Mouse (Mus musculus) mouse embryonic stem cell (cell line): ENCODE data around the gene Aldh16a1.
"Not testable (repeated sequence)": the region's sequence is repeated elsewhere in the genome, so short reads cannot be mapped to it uniquely, and the experiment has no call there.

Experiments
- in situ Hi-C, 2 experiments: fragments of 300-500 bp; cut with MboI; formaldehyde crosslinking; loops; 1 replicate in 1 of 2; 3 replicates in 1 of 2; pipeline ENCODE4 v1.14.3; 2019 to 2020; ENCODE audit warnings: low sequenced_read_pairs in 2 of 2, low pct_unique_long_range_greater_than_20kb in 1 of 2, mixed read lengths in 1 of 2; ENCODE audit not compliant: unreplicated experiment in 1 of 2

Gene Aldh16a1

GRCm38 (mm10) chr7:45125649-45126048 lies 28.7 kb downstream of the Aldh16a1 start:
- in situ Hi-C loops = not testable (repeated sequence)

GRCm38 (mm10) chr7:45125144-45125600 lies 29.2 kb downstream of the Aldh16a1 start:
- in situ Hi-C loops = no loop called here

DNA sequence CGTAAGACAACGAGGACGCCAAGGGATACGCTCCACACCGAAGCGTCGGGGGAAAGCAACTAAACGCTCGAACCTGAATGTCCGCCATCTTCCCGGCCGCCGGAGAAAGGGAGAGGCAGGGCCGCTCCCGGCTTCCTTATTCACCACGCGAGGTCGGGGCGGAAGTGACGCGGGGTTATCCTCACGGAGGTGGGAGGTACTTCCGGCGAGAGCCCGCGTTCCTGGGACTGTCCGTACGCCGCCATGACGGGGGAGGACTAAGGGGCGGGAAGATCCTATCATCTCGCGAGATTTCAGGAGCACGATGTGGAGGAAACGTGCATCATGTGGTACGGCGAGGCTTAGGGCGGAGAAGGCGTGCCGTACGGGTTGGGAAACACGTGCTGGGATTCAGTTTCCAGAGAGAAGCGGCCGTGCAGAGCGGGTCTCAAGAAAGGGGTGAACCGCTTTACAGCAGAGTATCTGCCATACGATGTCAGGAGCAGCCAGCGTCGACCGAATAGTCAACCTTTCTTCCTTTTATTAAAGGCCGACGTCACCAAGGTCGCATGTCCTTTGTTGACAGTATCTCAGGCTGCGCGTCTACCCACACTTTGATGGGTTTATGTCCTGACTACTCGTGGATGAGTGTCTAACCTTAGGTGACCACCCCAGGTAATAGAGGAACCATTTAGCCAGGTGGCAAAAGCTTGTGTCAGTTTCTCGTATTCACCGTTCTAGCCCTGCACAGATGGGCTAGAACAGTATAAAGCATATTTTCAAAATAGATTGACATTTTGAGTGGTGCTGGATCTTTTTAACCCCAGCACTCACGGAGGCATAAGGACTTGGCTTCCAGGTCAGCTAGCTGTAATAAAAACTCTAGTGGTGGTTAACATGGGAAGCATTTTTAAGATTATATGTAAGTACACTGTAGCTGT lies 29.9 kb downstream of the Aldh16a1 start, which contains the start of gene Rps11:
TSS of gene Rps11 (minus strand) at position 216 of the 920 bp plus-strand sequence.
- in situ Hi-C loops = no loop called here

DNA sequence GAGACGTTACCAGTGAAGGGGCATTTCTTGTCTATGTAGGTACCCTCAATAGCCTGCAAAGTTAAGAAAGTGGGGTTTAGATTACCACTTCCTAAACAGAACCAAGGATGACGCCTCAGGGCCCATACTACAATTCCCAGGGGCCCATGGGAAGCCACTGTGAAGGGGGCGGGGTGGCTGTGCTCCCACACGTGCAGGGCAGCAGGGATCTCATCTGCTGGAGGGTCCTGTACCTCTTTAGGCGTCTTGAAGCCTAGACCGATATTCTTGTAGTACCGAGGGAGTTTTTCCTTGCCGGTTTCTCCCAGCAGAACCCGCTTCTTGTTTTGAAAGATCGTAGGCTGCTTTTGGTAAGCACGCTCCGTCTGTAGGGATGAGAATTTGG lies 31.2 kb downstream of the Aldh16a1 start:
- in situ Hi-C loops = no loop called here

- in situ Hi-C loops = no loop called here
Measured at GRCm38 (mm10) chr7:45122561-45123185, 31.7 kb downstream of the Aldh16a1 start.

GRCm38 (mm10) chr7:45121966-45122365 lies 32.4 kb downstream of the Aldh16a1 start:
- in situ Hi-C loops = no loop called here

GRCm38 (mm10) chr7:45121404-45121803 lies 33.0 kb downstream of the Aldh16a1 start:
- in situ Hi-C loops = no loop called here

DNA sequence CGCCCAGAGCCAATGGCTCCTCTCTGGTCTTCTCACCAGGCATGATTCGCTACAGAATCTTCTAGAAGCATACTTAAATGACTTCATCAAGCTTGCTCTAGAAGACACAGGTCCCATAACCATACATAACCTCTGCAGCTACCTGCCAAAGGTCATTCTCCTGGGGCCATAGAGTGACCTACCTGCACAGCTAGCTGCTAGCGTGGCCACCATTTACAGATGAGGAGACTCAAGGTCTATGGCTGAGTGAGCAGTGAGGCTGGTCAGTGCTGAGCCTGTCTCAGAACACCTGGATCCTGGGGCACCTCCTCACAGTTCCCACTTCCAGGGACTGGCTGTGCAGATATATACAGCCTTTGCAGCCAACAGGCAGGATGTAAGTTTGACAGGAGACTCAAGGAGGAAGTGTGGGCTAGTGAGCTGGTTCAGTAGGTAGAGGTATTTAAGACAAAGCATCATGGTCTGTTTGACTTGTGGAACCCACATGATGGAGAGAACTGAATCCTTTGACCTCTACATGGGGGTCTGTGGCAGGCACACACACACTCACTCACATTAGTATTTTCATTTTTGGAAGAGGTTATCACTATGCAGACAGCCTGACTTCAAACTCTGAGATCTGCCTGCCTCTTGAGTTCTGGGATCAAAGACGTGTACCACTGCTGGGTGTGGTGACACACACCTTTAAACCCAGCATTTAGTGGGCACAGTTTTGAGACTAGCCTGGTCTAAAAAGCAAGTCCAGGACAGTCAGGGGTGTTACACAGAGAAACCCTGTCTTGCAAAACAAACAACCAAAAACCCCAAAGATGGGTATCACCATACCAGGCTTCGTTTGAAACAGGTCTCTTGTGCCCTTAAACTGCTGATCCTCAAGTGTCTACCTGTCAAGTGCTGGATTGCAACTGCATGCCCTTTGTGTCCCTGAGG lies 34.3 kb downstream of the Aldh16a1 start:
- in situ Hi-C loops = no loop called here

DNA sequence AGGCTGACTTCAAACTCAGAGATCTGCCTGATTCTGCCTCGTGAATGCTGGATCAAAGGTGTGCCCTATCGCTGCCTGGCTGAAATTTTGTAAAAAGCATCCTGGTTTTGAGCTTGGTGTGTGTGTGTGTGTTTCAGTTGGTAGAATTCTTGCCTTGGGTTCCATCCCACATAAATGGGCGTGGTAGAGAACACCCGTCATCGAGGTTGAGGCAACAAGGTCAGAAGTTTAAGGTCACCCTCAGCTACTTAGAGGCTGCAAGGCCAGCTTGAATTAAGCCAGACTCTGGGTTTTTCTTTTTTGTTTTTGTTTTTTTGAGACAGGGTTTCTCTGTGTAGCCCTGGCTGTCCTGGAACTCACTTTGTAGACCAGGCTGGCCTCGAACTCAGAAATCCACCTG lies 36.0 kb downstream of the Aldh16a1 start:
- in situ Hi-C loops = no loop called here

GRCm38 (mm10) chr7:45117566-45117965 lies 36.8 kb downstream of the Aldh16a1 start:
- in situ Hi-C loops = no loop called here

GRCm38 (mm10) chr7:45113476-45113875 lies 40.9 kb downstream of the Aldh16a1 start:
- in situ Hi-C loops = no loop called here

DNA sequence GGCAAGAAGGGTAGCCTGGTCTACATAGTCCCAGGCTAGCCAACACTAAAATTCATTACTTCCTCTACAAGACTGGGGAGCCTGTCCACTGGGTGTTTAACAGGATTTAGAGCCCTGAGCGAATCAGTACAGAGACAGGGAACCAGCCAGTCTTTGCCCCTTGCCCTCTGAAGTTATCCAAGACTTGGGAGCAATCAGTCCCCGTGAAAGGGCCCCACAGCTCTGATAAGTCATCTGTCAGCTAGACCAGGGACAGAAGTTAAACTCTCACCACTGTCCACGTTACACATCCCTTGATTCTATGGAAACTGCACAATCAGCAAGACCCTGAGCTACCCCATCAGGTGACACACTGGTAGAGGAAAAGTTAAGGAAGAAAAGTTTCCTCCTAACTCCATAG lies 41.9 kb downstream of the Aldh16a1 start:
- in situ Hi-C loops = no loop called here

GRCm38 (mm10) chr7:45111940-45112339 lies 42.4 kb downstream of the Aldh16a1 start:
- in situ Hi-C loops = no loop called here

GRCm38 (mm10) chr7:45110089-45110488 lies 44.3 kb downstream of the Aldh16a1 start:
- in situ Hi-C loops = not testable (repeated sequence)

DNA sequence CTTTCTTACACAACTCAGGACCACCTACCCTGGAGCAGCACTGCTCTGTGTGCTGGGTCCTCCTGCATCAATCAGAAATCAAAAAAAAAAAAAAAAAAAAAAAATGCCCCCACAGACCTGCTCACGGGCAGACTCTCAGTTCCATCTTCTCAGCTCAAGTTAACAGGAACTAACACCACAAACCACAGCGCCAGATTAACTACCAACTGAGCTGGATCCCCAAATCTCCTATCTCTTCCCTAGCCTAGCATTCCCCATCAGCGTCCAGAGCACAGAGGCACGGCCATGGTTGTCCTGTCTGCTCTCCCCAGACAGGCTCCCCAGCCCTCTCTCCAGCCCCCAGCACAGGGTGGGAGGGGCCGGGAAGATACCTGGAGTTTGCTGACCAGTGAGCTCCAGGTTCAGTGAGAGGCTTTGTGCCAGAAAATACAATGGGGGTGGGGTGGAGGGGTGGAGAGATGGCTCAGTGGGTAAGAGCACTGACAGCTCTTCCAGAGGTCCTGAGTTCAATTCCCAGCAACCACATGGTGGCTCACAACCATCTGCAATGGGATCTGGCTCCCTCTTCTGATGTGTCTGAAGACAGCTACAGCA lies 47.2 kb downstream of the Aldh16a1 start:
- in situ Hi-C loops = no loop called here

DNA sequence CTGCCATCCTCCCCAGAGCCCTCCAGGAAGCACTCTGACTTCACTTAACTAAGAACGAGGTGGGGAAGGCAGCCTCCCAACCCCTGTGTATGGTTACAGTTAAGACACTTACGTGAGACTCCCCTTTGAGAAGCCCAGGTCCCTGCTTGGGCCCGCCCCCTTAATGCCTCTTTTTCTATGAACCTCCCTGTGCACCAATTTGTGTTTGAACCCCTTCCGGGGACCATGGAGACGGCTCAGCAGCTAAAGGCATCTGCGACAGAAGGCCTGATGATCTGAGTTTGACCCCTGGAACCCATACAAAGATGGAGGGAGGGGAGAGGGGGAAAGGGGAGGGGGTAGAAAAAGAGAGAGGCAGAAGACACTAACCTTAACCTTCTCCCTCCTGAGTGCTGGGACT lies 47.9 kb downstream of the Aldh16a1 start:
- in situ Hi-C loops = no loop called here

DNA sequence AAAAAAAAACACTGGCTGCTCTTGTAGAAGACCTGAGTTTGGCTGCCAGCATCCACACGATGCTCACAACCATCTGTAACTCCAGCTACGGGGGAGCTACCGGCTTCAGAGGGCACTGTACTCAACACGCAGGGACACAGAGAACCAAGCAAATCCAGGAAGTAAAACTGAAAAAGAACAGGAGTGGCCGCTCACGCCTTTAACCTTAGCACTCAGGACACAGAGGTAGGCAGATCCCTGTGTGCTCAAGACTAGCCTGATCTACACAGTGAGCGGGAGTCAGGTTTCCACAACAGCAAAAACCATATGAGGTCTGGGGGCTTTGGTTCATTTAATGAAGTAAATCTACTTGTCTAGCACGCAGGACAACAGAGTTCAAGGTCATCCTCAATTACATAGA lies 48.9 kb downstream of the Aldh16a1 start:
- in situ Hi-C loops = no loop called here

- in situ Hi-C loops = no loop called here
Measured at GRCm38 (mm10) chr7:45104941-45105340, 49.4 kb downstream of the Aldh16a1 start.
